Mouse (Mus musculus) adrenal gland, postnatal 10 days (tissue): ENCODE measurements around the gene Ints14. TPM values are rescaled to one million over a fixed set of nuclear protein-coding genes. Genes with fewer than 3 reads are reported as not detected.
"Not testable (repeated sequence)": the region's sequence is repeated elsewhere in the genome, so short reads cannot be mapped to it uniquely, and the experiment has no call there.

ENCODE experiments used
- DNase-seq: peaks from one replicate; pipeline ENCODE4 v3.0.0; 2021; ENCODE audit warnings: mixed read lengths
- microRNA-seq: library from miRNA; unstranded; fragments of <30 nt; microRNA quantifications from one replicate; pipeline ENCODE4 v1.2.0, GENCODE M21; 2021
- total RNA-seq, 2 experiments: library from RNA; stranded (reverse); gene quantifications; 2 replicates each; pipeline ENCODE4 v1.2.3; 2021

Gene Ints14
- total RNA-seq, 2 experiments from 2014 or later, result 27.5 to 31.5 TPM

DNA sequence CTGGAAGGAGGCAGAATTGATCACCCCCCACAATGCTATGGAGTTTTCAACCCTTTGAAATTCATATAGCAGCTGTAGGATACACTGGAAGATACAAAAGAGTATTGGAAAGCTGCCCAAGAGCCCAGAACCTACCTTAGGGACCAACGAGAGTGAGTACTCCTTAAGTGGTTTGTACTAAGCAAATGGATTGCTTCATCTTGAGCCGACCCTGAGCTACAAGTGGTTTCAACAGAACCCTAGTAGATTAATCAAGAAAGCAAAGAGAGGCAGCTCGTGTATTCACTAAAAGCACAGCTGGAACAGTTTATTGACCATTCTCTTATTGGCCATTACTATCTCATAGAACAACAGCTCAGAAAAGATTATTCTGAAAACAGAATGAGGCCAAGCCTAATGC is 58.4 kb downstream of the Ints14 start:
- no peak for DNase-seq

DNA sequence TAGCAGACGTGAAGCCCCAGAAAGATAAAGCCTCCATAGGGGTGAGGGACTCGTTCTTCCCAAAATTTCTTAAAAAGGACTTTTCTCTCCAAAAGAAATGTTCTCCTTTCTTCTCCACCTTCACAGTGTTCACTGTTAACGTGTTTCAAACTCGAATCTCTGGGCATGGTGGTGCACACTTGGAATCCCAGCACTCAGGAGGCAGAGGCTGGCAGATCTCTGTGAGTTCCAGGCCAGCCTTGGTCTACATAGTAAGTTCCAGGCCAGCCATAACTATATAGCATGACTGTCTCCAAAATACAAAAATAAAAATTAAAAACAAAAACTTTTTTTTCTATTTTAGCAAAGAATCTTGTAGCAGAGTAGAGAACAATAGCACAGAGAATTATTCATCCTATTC is 59.4 kb downstream of the Ints14 start:
- DNase-seq, result no peak

DNA sequence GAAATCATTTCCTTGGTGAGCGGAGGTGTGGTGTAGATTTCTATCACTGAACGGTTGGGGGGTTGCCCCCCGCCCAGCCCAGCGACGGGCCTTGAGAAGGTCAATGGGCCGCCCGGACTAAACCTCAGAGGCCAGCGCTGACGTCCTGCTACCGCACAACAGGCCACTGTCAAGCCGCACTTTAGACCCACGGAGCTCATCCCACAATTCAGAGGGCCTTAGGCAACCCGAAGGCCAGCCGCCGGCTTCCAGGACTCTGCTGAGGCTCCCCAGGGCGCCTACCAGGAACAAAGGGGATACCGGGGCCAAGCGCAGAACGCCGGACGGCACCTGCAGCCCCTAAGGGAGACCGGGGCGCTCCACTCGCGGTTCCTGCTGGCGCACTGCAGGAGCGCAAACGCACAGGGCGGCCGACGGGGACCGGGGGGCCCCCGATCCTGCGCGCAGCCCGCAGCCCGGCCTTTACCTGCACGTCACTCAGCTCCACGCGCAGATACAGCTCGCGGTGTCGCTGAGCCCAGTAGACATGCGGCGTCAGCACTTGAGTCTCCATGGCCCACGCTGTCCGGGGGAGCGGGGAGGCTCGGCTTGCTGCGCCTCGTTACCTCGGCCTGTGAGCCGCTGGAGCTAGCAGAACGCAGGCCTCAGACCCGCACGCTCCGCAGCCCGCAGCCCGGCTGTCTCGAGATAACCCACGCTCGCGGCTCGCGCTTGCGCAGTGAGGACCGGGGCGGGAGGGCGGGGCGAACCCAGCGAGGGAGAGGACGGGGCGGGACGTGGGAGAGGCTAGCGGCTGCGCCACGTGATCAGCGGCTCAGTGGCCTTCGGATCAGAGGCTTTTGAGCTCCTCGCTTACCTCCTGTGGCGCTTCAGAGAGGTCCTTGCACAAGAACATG is 60.5 kb downstream of the Ints14 start, which contains the start of gene Hacd3:
Gene Hacd3 (minus strand): TSS at position 703 of the 896 bp plus-strand sequence.
- DNase-seq, result peak; percentile 94

DNA sequence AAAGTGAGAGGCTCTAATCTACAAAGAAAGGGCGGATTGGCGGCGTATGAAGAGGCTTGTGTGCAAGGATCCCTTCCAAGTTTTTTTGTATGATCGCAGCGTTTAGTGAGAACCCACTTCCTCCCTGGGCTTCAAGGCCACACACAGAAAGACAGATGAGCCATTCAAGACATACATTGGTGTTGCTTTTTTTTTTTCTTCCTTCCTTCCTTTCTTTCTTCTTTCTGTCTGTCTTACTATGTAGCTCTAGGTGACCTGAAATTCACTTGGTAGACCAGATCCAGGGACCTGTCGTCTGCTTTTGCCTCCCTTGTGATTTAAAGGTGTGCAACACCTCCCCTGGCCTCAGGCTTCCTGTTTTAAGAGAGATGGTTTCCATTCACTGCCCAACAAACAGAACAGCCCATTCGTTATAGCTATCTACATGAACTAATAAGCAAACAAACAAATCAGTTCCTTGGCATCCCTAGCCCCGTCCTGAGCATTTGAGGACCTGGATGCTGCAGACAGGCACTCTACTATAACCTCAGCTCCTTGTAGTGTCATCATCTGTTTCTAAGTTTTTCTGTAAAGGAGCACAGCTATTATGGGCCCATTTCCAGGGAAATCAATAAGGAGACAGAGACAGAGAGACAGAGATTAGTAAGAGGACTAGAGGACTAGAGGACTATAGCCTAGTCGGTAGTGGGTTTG is 61.3 kb downstream of the Ints14 start:
- DNase-seq, result no peak

DNA sequence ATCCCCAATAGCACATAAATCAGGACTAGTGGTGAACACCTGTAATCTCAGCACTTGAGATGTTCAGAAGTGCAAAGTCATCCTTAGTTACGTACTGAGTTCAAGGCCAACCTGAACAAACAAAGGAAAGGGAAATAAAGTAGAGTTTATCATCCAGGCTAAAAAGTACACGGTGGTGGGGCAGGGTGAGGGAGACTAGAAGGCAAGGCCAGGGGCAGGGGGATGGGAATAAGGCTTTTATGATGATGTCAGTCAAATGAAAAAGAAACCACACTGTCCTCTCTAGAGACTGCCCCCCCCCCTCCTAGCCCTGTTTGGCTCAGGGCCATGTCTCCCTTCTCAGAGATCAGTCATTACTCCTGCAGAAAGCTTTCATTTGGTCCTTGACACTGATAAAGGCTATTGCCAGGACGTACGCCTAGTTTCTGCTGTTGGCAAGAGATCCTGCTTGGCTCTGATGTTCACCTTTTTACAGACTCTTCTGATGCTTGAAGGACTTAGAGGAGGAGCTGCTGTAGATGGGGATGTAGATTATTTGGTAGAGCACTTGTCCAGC is 62.0 kb downstream of the Ints14 start:
- DNase-seq, result peak; percentile 79

DNA sequence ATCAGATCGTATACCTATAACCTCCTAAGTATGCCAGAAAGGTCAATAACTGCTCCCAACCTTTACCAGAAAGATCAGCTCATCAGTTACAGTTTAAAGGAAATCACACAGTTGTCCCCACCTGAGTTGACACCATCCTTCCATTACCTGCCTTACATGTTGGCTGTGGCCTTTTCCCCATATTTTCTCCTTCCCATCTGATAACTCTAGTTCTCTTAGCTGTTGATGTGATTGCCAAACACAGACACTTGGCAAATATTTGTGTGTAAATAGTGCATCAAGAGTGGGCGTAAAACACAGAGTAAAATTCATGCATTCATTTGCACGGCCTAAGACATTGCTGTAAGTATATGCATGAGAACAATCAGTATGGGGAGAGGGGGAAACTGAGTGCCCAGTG is 62.7 kb downstream of the Ints14 start:
- no peak for DNase-seq

DNA sequence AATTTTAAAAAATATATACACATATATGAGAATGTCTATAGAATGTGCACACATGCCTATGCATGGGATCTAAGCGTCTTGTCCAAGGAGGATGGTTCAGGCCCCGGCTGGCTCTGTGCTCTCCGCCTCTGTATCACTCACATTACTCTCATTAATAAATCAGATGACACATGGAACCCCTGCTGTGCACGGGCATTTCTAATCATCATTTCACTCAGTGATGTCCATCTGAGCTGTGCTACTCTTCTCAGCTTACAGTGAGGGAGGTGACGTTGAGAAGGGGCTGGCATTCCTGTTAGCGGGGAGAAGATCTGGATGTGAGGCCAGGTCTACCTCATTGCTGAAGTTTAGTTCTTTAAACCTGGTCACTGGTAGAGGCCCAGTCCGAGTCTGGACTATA is 66.5 kb downstream of the Ints14 start:
- DNase-seq, result no peak

DNA sequence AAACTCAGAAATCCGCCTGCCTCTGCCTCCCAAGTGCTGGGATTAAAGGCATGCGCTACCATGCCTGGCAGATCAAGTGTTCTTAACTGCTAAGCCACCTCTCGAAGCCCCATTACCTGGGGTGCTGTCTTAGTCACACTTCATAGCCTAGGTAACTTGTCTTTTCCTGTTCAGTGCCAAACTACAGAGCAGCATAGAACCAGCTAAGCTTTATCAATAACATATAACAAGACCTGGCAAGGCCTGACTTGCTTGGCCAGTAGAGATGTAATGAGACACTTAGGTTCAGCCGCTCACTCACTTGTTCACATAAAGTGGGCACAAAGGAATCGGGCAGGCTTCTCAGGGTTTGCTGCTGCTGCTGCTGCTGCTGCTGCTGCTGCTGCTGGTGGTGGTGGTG is 67.6 kb downstream of the Ints14 start:
- DNase-seq, result no peak

DNA sequence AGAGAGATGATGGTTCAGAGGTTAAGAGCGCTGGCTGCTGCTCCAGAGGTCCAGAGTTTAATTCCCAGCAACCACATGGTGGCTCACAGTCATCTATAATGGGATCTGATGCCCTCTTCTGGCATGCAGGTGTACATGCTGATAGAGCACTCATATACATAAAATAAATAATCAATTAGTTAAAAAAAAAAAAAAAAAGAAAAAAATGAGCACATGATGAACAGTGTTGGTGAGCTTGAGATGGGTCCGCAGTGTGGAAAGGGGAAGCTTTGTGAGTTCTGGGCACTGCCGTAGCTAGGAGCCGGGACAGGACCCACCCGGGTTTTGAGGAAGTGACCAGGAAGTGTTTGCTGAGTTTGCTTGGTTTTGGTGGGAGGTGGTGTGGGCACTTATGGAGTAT is 70.7 kb downstream of the Ints14 start:
- DNase-seq, result not testable (repeated sequence)

DNA sequence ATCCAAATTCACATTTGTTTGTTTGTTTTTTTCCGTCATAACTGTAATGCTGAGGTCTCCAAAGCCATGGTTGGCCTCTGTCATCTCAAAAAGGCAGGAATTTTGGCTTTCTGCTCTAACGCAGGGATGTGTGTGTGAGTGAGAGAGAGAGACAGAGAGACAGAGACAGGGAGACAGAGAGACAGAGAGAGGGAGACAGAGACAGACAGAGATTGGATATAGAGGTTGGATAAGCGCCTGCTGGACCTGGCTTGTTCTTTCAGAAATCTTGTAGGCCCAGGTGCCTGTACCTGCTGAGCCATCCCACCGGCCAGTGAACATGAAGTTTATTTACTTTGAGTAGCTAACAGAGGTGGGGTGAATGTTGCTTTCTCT is 71.2 kb downstream of the Ints14 start:
- DNase-seq, result no peak

DNA sequence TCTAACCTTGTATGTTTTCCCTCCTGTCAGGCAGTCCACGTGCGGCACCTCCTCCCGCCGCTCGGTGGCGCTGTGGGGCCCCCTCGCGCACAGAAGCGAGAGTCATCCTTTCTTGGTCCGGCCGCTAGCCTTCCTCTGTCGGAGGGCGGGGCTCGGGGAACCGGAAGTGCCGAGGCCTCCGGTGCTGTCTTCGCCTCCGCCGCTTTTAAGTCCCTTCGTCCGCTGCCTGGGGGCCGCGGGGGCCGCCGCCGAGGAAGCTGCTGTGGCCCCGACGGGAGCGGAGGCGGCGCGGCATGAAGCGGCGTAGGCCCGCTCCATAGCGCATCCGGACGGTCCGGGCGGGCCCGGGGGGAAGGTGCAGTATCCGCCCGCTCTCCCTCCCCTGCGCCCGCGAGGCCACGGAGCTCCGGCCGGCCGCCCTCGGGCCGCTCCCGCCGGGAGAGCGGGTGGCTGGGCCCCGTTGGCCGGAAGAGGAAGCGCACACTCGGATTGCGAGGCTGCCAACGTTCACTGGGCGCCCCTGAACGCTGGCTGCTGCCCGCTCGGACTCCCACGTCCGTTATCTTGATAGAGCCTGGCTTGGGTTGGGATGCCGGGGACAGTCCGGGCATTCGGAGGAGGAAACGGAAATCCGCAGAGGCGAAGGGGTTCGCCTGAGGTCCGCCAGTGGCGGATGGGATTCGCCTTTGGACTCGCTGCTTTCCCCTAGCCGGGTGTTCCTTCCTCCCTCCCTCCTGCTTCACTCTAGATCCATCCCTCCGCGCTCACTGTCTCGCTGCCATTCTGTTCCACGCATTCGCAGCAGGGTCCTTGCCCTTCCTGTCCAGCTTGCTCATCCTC is 71.8 kb downstream of the Ints14 start, which contains the start of gene Dpp8:
Gene Dpp8 (plus strand): TSS at position 146 of the 840 bp plus-strand sequence.
- DNase-seq, result peak; percentile 97

DNA sequence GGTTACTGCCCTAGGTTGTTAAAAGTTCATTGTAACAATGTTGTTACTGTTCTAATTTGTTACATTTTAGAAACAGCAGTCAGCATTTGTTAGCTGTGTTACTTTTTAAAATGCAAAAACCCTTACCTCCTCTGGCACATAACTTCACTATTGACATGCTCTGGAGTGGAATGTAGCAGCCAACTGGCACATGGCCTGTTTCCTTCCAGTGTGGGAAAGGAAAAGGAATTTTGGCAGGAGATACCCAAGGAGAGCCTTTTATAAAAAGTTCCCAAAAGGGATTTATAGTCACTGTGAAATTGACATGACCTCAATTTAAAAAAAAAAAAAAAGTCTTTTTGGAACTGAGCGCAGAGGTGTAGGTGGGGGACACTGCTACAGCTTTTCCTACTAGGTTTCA is 75.8 kb downstream of the Ints14 start:
- DNase-seq, result peak; percentile 75

Small RNA genes lying within 50 kb of the gene (microRNA-seq; reads per million reads assigned to microRNA genes)
- gene Gm25640, result not detected

Other genes starting within 250 kb of the Ints14 start
- gene Rab11a, start 223.1 kb upstream of the Ints14 start, total RNA-seq, result 100 to 1,000 TPM; 258 to 267 TPM
- 10 to 100 TPM; 16.8 to 18.9 TPM for gene Dennd4a, start 149.6 kb upstream of the Ints14 start, total RNA-seq
- gene Slc24a1, start 9.3 kb upstream of the Ints14 start, total RNA-seq, result under 1 TPM; 0.09 to 0.15 TPM
- gene Hacd3, start 60.8 kb downstream of the Ints14 start, total RNA-seq, result 100 to 1,000 TPM; 151 to 154 TPM
- 10 to 100 TPM; 74.0 to 86.7 TPM for gene Dpp8, start 71.5 kb downstream of the Ints14 start, total RNA-seq
- 10 to 100 TPM; 18.0 to 27.0 TPM for gene Igdcc4, start 140.6 kb downstream of the Ints14 start, total RNA-seq
- gene Igdcc3, start 180.3 kb downstream of the Ints14 start, total RNA-seq, result 1 to 10 TPM; 1.2 to 1.7 TPM
- gene Parp16, start 234.4 kb downstream of the Ints14 start, total RNA-seq, result 10 to 100 TPM; 12.9 to 19.6 TPM